Mouse (Mus musculus) common myeloid progenitor, adult 5-6 weeks (primary cell): ENCODE results near the gene Cul7. TPM values are rescaled to one million over a fixed set of nuclear protein-coding genes. Genes with fewer than 3 reads are reported as not detected.

Experiments
- ATAC-seq: replicated peaks from 2 replicates; pipeline ENCODE4 v1.8.0; 2016; ENCODE audit warnings: low read depth, mild to moderate bottlenecking, moderate TSS enrichment, inconsistent platforms; ENCODE audit not compliant: poor library complexity, severe bottlenecking
- total RNA-seq: library from RNA; stranded (forward); fragments of 200-1000, 187-1606 nt; gene quantifications from 2 replicates; pipeline ENCODE4 v1.2.3, GENCODE M21; 2017

The Cul7 gene
- total RNA-seq, 1 experiment from 2014 or later, result 22.7 TPM

DNA sequence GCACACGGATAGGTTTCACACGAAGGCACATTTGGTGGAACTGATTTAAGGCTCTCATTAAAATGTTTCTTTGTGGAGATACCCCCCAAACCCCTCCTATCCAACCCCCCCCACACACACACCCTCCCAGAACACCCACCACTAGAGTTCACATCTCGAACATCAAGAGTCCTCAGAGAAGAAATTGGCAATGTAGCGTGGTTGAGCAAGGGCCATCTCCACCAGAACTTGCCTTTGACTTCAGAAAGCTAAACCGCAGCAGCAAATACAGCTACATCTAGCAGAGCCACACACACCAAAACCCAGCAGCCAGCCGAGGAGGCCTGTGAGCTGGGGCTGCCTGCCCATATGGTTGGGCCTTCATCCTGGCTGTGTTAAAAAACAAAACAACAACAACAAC, 22.7 kb upstream of the Cul7 start:
- ATAC-seq, result no peak

DNA sequence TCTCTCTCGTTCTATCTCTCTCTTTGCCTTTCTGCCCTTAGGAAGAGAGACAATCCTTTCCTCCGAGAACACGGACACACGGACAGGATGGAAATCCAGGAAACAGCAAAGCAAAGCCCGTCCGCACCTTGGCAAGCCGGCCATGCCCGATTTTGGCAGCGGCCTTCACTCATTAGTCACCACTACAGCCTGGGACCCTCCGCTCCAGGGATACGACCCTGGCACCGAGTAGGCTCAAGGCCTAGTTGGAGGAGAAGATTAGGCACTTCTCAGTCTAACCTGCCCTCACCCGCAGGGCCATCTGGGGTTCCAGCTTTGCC, 21.7 kb upstream of the Cul7 start:
- no peak for ATAC-seq

DNA sequence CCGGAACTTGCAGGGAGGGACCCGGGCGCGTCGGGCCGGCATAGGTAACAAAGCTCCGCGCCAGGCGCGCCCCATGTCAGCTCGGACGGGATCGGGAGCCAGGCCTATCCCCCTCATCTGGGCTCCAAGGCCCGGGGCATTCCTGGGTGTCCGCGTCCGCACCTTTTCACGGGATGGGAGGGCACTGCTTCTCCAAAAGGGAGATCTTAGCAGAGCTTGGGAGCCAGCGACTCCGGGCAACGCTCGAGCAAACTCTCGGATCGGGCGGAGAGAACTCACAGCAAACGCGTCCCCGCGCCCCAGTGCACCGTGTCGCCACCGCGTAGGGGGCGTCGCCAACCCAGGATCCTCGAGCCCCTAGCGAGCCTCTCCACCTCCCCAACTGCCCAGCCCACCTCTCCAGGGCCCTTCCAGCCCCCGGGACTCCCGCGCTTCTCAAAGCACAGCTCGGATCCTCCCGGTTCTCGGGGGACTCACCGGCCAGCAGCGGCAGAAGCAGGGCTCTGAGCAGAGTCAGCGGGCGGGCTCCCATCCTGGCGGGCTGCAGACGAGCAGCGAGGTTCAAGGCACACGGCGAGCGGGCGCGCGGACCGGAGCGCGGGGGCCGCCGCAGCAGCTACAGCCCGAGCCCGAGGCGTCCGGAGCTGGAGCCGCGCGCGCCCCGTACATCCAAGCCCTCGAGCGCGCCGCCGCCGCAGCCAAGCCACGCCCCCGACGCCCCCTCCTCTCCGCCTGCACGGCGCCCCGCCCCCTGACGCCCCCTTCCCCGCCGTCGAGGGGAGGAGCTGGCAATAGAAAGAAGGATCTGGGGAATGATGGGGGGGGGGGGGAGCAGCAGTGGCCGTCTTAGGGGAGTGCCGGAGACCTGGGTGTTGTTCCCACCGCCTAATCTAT, 21.1 kb upstream of the Cul7 start, which contains the start of gene Ptk7:
Gene Ptk7, minus strand, starts transcription at position 714 of the 894 bp plus-strand sequence.
- peak; percentile 36 for ATAC-seq

DNA sequence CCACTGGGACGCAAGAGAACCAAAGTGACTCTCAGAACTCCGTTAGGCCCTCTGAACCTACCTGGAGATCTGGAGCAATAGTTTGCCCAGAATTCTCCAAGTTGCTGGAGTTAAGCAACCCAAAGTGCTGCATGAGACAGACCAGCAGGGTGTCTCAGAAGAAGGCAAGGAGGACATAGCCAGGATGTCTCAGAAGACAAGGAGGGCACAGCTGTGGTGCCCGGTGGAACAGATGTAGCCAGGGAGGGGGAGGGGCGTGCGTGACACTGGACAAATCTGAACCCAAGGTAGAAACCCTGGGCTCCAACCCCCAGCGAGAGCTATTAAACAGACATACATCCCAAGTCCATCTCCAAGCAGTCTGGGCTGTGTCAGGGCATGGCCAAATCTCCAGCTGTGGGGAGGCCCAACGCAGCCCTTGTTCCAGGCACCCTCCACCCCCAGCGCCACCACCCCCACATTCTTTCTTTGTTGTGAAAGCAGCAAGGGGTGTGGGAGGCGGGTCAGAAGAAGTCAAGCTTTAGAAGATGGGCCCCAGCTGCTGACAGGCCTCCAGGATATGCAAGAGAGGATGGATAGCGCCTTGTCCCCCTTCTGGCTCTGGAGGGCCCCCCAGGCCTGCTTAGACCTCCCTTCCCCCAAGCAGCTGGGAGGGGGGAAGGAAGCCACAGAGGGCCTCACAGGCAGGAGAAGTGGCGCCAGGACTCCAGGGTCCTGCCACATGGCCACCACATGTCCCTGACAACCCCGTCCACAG, 20.3 kb upstream of the Cul7 start:
- ATAC-seq, result peak; percentile 23; the same call in 1 of the 2 replicates

DNA sequence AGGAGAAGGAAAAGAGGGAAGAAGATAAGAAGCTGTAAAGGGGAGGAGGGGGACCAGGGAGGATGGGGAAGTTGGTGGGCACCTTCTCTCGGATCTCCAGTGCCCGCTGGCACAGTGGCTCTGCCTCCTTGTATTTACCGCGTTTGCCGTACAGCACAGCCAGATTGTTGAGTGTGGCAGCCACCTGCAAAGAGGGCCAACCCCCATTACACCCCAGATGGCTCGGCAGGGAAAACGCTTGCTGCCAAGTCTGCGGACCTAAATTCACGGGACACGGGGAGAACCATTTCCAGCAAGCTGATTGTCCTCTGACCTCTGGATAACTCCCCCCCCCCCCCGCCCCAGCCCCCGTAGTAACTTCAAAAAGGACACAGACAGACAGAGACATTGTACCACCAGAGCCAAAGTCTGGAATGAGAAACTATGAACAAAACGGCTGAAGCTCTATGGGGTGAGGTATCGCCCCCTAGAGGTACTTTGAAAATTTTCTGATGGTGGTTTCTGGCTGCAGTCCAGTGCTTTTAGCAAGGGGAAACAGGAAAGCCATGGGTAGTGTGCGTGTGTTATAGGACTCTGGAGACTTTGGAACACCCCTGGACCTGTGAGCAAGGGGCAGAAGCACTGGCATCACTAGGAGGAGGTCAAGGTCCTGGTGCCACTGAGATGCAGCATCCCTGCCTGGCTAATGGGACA, 13.2 kb upstream of the Cul7 start:
- peak; percentile 61 for ATAC-seq

DNA sequence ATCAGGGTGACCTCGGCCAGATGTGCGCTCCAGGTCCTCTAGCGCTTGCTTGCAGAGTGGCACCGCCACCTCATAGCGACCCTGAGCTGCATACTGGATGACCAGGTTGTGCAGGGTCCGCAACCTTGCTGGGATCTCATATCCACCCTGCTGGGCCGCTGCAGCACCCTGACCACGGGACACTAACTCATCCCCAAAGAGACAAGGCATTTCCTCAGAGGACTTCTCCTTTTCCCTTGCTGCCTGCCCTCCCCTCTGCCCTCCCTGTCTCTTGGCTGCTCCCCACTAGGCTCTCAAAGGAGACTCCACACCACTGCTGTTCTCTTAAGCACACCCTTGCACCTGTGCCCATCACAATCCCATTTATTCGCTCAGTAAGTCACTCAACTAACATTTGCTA, 10.2 kb upstream of the Cul7 start:
- ATAC-seq, result peak; percentile 72

DNA sequence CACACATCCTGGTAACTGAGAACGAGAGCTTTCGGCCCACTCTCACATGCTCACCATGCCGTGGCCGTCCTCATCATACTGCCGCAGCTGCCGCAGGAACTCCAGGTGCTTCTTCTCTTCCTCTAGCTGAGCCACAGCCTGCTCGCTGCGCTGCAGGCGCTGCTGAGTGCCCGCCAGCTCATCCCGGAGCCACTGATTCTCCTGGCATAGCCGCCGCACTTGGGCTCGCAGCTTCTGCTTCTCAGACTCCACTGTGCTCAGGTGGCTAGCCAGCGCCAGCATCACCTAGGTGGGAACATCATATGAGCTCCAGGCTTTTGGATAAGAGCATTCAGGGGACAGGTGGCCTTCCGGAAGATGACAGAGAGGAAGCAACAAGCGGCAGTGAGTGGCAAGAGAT, 8.1 kb upstream of the Cul7 start:
- no peak for ATAC-seq

DNA sequence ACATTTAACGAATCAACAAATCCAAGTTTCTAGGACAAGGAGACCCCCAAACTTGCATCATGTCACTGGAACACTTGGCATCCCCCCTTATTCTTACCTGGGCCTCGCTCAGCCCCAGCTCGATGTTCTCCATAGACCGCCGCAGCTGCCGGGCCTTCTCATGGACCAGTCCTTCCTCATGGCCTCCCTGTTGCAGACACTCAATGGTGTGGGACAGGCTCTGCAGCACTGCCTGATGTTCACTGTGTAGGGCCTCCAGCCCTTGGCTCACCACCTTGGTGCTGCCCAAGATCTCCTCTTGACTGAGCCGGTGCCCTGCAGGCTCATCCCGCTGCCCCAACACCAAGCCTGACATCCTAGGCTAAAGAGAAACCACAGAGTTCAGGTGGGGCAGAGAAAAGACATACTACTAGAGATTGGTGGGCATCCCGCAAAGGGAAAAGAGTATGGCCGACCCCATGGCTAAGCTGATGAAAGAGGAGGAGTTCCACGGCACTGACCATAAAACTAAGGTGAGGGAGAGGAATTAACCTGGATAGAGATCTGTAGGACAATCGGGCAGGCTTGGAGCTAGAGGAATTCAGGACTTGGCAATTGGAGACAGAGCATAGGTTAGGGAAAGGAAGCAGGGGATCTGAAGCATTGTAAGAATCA, 5.9 kb upstream of the Cul7 start:
- no peak for ATAC-seq

DNA sequence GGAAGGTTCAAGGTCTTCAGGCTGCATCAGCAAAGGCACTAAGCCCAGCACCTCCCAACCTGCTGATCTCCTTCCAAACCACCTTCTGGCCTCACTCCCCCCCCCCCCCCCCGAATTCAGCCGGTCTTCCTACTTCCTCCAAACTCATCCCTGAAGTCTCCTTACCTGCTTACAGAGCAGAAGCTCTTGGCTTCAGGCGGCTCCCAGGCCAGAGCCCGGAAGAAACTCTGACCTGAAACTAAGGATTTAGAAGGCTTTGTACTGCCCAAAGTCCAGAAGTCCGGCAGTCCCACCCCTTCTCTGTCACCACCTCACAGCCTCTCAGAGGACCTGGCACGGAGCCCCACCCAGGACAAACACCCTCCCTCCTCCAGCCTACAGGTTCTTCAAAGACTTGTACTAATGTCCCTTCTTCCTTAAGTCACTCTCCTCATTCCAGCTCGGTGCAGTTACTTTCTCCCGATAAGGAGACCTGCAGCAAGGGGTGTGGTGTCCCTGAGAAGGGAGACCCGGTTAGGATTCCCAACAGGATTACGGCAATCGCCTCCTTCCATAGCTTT, 5.1 kb upstream of the Cul7 start:
- no peak for ATAC-seq

DNA sequence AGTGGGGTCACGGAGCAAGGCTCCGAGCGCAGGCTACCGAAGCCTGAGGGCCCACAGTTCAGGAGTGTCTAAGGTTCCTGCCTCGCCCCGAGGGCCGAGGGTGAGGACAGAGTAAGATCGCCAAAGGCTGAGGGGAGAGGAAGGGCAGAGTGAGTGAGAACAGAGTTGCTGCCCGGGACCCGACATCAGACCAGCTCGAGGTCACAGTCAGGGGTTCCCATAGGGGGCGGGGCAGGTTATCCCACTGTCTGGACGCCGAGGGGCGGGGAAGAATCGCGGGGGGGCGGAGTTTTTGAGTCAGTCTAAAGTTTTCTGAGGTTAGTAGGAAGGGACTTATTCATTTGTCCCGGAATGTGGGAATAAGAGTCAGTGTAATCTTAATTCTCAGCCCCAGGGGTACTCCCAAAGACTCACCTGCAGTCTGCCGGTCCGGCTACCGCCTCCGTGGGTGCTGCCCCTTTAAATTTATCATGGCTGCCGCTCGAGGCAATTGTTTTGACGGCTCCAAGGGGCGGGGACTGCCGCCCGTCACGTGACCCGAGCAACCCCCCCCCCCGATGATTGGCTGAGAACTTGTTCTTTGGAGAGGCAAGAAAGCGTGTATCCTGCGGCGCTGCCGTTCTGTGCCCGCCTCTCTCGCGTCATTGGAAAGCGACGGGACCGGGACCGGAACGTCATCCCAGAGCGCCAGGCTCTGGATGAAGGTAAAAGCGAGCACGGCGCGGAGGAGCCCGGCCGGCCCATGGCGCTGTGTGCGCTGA, 4.4 kb upstream of the Cul7 start, which contains the start of the genes Klc4 and Mrpl2:
Gene Klc4, minus strand, starts transcription at position 462 of the 761 bp plus-strand sequence.
Gene Mrpl2, plus strand, starts transcription at position 669 of the 761 bp plus-strand sequence.
- ATAC-seq, result peak; percentile 82

DNA sequence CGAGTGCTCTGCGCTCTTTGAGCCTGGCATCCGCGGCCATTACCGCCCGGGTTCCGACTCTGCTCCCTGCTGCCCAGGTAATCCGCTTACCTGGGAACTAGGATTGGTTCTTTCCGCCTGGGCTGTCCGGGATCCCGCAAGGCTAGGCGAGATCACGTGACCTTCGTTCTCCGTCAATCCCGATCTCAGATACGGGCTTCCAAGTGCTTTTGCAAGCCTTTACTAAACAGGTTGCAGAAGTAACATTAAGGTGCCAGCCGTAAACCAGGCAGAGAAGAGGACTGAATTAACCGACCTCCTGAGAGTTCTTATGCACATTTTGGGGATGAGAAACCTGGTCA, 3.8 kb upstream of the Cul7 start:
- ATAC-seq, result no peak

DNA sequence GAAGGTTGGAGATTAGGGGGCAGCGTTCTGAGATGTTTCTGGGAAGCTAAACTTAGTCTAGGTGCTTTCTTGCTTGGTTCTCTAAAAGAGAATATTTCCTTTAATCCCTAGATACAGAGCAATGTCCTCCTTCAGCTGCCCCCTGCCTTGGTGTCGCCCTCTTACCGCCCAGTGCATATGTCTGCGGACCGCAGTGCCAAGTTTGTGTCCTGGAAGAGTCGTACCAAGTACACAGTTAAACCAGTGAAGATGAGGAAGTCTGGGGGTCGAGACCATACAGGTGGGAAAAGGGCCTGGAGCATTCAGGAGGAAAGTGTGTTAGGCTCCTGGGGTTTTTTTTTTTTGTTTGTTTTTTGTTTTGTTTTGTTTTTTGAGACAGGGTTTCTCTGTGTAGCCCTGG, 2.9 kb upstream of the Cul7 start:
- no peak for ATAC-seq

DNA sequence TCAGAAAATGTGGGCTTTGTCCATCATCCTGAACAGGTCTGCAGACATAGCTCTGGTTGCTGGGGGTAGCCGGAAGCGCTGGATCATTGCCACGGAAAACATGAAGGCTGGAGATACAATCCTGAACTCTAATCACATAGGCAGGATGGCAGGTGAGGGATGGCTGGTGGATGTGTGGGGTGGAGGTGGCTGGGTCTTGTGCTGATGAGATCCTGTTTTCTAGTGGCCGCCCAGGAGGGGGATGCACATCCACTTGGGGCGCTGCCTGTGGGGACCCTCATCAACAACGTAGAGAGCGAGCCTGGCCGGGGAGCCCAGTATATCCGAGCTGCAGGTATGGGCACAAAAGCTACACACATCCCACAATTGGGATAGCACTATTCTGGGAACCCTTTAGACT, 1.7 kb upstream of the Cul7 start:
- ATAC-seq, result no peak

DNA sequence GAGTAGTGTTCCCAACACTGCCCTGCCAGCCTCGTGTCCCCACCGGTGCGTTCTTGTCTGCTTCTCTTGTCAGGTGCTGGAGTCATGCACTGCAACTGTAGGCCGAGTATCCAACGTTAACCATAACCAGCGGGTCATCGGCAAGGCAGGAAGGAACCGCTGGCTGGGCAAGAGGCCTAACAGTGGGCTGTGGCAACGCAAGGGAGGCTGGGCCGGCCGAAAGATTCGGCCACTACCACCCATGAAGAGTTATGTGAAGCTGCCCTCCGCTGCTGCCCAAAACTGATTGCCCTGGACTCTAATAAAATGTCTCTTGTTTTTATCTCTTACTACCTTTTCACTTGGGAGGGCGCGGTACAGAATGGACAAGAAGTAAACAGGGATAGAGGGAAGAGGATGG, 326 bp upstream of the Cul7 start:
- ATAC-seq, result no peak

DNA sequence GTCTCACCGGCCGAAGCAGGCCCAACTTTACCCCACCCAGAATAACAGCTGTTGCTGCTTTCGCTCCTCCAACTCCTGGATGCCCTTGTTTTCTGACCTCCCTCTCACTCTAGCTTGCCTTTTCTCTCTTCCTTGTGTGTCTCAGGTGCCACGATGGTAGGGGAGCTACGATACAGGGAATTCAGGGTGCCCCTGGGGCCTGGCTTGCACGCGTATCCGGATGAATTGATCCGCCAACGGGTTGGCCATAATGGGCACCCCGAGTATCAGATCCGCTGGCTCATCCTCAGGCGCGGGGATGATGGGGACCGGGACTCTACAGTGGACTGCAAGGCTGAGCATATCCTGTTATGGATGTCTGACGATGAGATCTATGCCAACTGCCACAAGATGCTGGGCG, 1.2 kb downstream of the Cul7 start:
- ATAC-seq, result no peak

DNA sequence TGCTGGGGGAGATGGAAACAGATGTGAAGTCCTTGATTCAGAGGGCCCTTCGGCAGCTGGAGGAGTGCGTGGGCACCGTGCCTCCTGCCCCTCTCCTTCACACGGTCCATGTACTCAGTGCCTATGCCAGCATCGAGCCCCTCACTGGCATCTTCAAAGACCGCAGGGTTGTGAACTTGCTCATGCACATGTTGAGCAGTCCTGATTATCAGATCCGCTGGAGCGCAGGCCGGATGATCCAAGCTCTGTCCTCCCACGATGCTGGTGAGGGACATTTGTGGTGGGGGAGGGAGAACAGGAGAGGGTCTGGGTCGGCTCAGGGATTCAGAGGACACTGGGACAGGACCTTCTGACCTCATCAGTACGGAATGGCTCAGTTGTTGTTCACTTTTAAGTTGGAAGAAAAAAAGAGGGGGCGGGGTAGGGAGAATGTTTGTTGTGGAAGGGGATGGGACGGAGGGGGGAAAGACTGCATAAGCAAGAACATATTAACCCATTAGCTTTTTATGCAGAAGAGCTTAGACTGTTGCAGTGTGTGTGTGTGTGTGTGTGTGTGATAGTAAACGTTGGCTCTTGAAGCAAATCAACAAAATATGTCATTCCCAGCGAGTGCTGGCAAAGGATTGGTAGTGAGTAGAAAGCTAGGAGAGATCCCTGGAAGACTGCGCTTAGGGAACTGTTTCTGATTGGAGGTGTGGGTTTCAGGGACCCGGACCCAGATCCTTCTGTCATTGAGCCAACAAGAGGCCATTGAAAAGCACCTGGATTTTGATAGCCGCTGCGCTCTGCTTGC, 1.8 kb downstream of the Cul7 start:
- no peak for ATAC-seq

DNA sequence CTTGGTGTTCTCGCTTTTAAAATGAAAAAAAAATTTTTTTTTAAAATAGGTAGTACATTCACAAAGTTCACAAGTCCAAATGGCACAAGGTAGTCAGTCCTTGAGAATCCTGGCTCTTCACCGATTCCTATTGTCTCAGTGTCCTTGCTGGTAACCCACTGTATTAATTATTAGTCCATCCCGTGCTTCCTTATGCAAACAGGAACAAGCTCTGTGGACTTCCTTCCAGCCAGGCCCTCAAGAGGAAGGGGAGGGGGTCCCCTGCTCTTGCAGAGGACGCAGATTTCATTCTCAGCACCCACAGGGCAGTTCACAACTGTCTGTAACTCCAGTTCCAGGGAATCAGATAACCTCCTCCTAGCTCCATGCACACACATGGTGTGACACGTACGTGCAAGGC, 5.9 kb downstream of the Cul7 start:
- no peak for ATAC-seq

DNA sequence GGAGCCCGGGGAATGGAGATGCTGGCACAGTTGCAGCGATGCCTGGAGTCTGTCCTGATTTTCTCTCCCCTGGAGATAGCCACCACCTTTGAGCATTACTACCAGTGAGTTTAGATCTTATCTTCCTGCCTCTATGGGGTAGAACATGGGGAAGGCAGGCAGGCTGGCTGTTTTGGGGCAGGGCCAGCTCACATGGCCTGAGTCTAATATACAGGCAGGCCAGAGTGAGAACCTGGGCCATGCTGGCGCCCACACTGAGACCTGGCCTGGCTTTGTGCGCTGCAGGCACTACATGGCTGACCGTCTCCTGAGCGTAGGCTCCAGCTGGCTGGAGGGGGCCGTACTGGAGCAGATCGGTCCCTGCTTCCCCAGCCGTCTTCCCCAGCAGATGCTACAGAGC, 11.2 kb downstream of the Cul7 start:
- no peak for ATAC-seq

DNA sequence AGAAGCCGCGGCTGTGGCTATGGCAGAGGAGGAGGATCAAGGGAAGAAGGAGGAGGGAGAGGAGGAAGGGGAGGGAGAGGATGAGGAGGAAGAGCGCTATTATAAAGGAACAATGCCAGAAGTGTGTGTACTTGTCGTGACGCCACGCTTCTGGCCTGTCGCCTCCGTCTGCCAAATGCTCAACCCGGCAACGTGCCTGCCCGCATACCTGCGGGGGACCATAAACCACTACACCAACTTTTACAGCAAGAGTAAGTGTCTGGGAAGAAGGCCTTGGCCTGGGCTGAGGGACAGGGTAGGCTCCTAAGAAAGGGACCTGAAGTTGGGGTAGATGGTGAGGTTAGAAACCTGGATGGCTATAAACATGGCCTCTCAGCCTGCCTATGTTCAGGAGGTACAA, 11.8 kb downstream of the Cul7 start:
- no peak for ATAC-seq
